Mouse (Mus musculus) lung, postnatal 36 days (tissue): Measurements from ENCODE around the gene Wbp2.

Experiments
- DNase-seq: peaks from one replicate; pipeline ENCODE4 v3.0.0; 2022; ENCODE audit warnings: mixed read lengths

Gene Wbp2

DNA sequence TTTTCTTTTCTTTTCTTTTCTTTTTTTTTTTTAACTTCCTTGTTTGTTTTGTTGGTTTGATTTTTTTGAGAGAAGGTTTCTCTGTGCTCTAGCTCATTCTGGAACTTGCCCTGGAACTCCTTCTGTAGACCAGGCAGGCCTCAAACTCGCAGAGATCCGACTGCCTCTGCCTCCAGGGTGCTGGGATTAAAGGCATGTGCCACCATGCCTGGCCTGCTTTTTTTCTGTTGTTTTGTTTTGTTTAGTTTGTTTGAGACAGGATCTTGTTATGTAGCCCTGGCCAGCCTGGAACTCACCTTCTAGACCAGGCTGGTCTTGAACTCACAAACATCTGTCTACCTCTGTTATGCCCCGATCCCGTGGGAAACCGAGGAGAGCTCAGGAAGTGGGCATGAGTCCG lies 2.8 kb upstream of the Wbp2 start:
- DNase-seq: no peak

GRCm38 (mm10) chr11:116088741-116089394 lies 2.1 kb upstream of the Wbp2 start:
- DNase-seq: peak; percentile 71

DNA sequence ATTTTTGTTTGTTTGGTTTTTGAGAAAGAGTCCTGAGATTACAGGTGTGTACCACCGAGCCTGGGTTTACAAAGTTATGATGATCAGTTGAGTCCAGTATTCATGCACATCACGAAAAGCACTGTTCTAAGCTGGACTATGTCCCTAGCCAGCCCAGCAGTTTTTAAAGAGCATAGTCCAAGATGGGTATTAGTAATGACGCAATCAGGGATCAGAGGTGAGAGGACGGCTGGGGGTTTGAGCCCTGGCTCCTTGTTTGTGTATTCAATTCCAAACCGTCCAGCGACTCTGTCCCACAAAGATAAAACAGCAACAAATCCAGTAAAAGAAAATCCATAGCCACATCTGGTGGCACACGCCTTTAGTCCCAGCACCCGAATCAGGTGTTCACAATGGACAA lies 1.4 kb upstream of the Wbp2 start:
- DNase-seq: no peak

GRCm38 (mm10) chr11:116087194-116088130 lies 667 bp upstream of the Wbp2 start:
- peak; percentile 94 for DNase-seq

DNA sequence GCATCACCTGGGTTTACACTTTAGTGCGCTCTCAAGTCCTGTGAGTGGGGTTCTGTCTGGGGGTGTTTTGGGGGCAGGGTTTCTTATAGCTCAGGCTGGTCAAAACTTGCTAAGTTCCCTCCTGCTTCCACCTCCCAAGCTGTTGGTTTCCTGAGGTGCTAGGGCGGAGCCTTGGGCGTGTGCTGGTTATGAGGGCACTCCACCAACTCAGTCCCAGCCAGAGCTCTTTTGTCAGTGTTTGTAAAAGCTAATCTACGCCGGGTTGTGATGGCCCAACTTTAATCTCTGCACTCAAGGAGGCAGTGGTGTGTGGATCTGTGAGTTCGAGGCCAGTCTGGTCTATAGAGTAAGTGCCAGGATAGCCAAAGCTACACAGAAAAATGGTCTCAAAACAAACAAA lies 2.6 kb downstream of the Wbp2 start:
- DNase-seq: peak; percentile 43

GRCm38 (mm10) chr11:116083096-116083672 lies 3.6 kb downstream of the Wbp2 start:
- DNase-seq: no peak

- DNase-seq: peak; percentile 84
Measured at GRCm38 (mm10) chr11:116081081-116081480, 5.7 kb downstream of the Wbp2 start.

DNA sequence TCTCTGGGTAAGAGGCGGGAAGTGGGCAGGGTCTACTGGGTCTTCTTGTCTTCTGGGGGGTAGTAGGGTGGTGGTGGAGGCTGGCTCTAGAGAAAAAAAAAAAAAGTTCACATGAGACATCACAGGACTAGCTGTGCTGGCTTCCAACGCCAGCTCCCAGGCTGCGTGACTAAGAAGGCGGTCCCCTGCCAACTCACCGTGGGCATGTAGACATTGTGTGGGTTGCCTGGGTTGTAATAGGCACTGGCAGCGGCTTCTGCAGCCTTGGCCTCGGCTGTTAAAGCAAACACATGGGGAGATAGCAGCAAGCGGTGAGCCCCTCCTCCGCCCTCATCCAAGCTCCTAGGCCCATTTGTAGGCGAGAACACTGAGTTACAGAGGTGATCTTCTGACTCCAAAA lies 7.3 kb downstream of the Wbp2 start:
- no peak for DNase-seq

DNA sequence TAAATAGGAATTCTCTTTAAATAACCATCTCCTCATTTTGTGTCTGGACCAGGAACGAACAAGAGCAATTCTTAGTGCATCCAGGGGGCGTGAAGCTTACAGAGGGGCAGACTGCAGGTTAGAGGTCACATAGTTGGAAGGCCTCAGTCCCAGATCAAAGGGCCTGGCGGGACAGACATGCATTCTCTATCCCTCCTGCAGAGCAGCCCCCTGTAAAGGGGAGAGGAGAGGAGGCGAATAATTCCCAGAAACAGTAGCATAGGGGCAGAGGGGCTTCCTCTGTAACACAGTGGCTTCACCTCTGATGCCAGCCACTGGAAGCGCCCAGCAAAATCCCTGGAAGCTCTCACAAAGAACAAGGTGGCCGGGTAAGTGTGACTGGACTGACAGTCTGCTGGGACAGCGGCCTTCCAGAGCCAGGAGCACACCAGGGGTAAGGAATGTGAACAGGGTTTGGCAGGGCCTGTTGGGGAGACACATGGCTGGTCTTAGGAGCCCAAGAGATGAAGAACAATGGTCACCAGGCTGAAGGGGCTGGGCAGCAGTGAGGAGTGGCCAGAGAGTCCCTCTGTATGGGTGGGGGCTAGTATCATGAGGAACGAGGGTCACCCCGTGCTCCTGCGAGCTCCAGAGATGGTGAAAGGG lies 8.0 kb downstream of the Wbp2 start:
- DNase-seq: no peak

DNA sequence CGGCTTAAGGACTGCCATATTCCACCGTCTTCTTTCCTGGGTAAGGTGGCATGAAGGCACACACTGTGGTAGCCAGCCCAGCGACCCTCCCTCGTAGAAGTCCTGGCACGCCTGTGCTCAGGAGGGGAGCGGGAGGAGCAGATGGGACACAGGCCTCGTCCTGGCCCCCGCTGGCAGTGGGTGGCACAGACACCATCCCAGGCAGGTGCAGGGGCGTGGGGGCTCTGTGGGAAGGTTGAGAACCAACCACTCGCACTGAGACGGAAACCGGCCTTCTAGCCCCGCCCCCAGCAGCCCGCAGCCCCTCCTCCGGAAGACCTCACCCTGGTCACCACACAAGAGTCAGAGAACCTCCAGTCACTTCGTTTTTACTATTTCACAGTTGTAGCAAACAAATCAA lies 8.6 kb downstream of the Wbp2 start:
- peak; percentile 88 for DNase-seq

DNA sequence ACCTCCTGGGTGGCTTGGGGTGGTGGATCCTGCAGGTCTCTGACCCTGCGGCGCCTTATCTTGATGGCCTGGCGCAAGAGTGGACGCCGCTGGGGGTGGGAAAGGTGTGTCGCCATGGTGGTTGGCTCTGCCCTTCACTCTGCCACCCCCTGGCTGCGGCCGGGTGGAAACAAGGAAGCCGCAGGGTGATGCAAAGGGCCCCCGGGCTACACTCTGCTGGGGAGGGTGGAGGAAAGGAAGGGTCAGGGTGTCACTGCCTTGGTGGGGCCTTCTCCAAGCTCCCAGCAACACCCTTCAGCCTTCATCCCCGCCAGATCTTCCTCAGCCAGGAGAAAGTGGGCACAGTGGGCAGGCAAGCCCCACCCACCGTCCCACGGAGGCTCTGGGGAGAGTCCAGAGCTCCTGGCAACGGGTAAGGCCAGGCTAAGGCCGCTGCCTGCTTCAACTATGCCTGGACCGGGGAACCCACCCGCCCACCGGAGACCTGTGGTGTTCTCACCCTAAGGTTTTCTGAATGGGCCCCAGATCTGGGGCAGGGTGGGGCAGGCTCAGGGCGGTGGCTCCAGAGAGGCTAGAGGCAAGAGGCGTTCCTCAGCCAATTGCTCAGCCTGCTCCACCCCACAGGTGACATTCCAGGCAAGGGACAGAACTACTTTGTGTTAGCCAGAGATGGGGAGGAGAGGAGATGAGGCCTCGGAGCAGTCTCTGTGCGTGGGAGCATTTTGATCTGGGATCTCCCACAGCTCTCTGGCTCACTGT lies 9.2 kb downstream of the Wbp2 start, which contains the start of gene Unc13d:
Gene Unc13d, minus strand, starts transcription at position 516 of the 759 bp plus-strand sequence.
- peak; percentile 85 for DNase-seq

GRCm38 (mm10) chr11:116076836-116077235 lies 10.0 kb downstream of the Wbp2 start:
- peak; percentile 28 for DNase-seq

GRCm38 (mm10) chr11:116076266-116076540 lies 10.6 kb downstream of the Wbp2 start:
- DNase-seq: no peak

DNA sequence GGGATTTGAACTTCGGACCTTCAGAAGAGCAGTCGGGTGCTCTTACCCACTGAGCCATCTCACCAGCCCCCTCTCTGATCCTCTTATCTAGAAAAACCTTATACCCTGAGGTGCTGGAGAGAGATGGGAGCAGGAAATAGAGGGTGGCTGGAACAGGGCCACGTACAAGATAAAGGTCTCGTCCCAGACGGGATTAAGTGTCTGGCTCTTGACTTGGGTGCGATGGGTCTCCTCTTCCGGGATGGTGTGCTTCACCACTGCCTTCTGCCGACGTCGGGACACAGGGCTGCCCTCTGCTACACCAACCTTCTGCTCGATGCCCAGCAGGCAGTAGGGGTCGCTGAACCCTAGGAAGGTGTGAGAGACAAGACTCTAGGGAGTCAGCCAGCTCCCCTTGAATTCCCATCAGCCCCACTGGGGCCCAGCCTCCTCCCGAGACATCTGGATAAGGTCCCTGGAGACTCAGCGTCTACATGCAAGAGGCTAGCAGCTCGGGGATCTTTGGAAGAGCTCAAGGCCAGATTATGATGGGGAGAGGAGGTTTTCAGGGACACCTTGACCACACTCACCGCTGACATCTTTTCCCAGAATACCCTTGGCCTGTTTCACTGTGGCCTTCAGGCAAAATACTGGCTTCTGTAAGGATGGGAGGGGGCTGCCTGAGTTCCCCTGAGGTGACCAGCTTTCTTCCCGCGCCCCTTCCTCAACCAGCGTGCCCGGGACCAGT lies 11.1 kb downstream of the Wbp2 start:
- no peak for DNase-seq

- no peak for DNase-seq
Measured at GRCm38 (mm10) chr11:116074436-116074991, 12.3 kb downstream of the Wbp2 start.

GRCm38 (mm10) chr11:116072608-116073007 lies 14.2 kb downstream of the Wbp2 start:
- DNase-seq: peak; percentile 77

- peak; percentile 56 for DNase-seq
Measured at GRCm38 (mm10) chr11:116071510-116071909, 15.3 kb downstream of the Wbp2 start.

DNA sequence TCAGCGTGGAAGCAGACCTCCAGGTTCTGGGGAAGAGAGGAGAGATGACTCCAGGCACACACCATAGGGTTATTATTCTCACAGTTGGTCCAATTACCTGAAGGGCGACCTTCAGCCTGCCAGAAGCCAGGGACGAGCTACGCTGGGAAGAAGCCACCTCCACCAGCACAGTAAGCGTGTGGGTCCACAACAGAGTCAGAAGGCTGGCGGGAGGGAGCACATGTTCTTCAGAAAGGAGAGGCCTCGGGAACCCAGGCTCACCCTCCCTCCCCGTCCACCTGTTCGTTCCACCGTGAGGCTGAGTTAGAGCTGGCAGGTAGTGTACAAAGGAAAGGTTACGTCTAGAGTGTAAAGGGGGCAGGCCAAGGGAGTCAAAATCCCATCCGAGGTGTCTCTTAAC lies 21.4 kb downstream of the Wbp2 start:
- DNase-seq: no peak

GRCm38 (mm10) chr11:116064187-116064867 lies 22.5 kb downstream of the Wbp2 start:
- DNase-seq: no peak

GRCm38 (mm10) chr11:116063562-116063961 lies 23.2 kb downstream of the Wbp2 start:
- DNase-seq: no peak

GRCm38 (mm10) chr11:116062521-116062920 lies 24.3 kb downstream of the Wbp2 start:
- no peak for DNase-seq
